Mouse (Mus musculus): ENCODE data around the gene Slco1a6.

Gene Slco1a6

GRCm38 (mm10) chr6:142040306-142041175 lies 167.8 kb downstream of the Slco1a6 start:
- DNase-seq (ENCODE audit: low spot score), result peak; percentile 24

DNA sequence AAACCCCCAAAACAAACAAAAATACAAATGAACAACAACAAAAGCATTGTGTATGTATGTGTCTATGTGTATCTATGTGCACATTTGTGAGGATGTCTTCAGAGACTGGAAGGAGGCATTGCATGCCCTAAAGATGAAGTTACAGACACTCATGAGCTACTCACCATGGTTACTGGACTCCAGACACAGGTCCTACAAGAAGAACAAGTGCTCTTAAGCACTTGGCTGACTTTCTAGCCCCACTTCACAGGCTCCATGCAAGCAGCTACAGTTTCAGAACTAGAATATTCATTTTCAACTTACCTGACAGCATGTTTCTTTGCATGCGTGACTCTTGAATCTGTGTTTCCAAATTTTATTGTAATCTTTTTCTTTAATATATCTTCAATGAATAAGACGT lies 172.6 kb downstream of the Slco1a6 start:
- DNase-seq (ENCODE audit: low spot score), result no peak

Data from c-Kit-positive CD71-positive TER-119-positive erythroid progenitor cells, embryonic 14.5 days (primary cell).